24 mouse cellular contexts compared by ENCODE assay signal in genomic region chr2:119997354-119997753, GRCm38 (mm10). TPM values are rescaled to one million over a fixed set of nuclear protein-coding genes. Genes with fewer than 3 reads are reported as not detected.
DNase-seq lines count a peak whose midpoint lies in the region; ATAC-seq and TF ChIP-seq lines count a peak whose summit lies in the region.
"Had no signal": no experiment of that assay in that cellular context is flagged by ENCODE, and none has a peak within 500 bp of the region (broad histone marks: within the 10 kb centered on the region; RNA-seq: fewer than 3 reads in every experiment).

No protein-coding gene starts in this region.

- H3K4me3 ChIP-seq in gastrocnemius, adult 2 months = no peak overlapping the region
- H3K4me3 ChIP-seq in kidney, embryonic 15.5 days (replicated peaks) = no peak overlapping the region
- no peak overlapping the region for H3K4me3 ChIP-seq in embryonic facial prominence, embryonic 12.5 days
- no peak overlapping the region for H3K4me3 ChIP-seq in limb, embryonic 13.5 days
- no peak overlapping the region for H3K4me3 ChIP-seq in neural tube, embryonic 15.5 days (replicated peaks)
- H3K4me3 ChIP-seq: forebrain, embryonic 10.5 days; liver, embryonic 15.5 days had no signal

- no peaks in the 10 kb centered on the region for H3K27me3 ChIP-seq in kidney, embryonic 15.5 days
- H3K27me3 ChIP-seq in embryonic facial prominence, embryonic 12.5 days = no peaks in the 10 kb centered on the region
- no peaks in the 10 kb centered on the region for H3K27me3 ChIP-seq in limb, embryonic 13.5 days
- H3K27me3 ChIP-seq in neural tube, embryonic 15.5 days (replicated peaks) = no peaks in the 10 kb centered on the region
- H3K27me3 ChIP-seq: CH12.LX; liver, embryonic 15.5 days had no signal

- intact Hi-C loops in gastrocnemius, adult 2 months (cut with DNase I) = no loop called here

- no peak for ATAC-seq in kidney, embryonic 15.5 days (replicated peaks; ENCODE audit: low FRiP score)
- no peak for ATAC-seq in embryonic facial prominence, embryonic 12.5 days (ENCODE audit: insufficient number of reproducible peaks, insufficient read depth, low FRiP score, low TSS enrichment)
- ATAC-seq in limb, embryonic 13.5 days (ENCODE audit: low FRiP score, low read depth) = no peak
- no peak for ATAC-seq in neural tube, embryonic 15.5 days (ENCODE audit: low FRiP score)
- ATAC-seq: forebrain, embryonic 16.5 days; midbrain, embryonic 16.5 days had no signal

- no peak overlapping the region for H3K9ac ChIP-seq in kidney, embryonic 15.5 days
- H3K9ac ChIP-seq in embryonic facial prominence, embryonic 12.5 days = no peak overlapping the region
- H3K9ac ChIP-seq in limb, embryonic 13.5 days = no peak overlapping the region
- H3K9ac ChIP-seq in neural tube, embryonic 15.5 days (replicated peaks) = no peak overlapping the region
- H3K9ac ChIP-seq: liver, embryonic 15.5 days; lung, embryonic 14.5 days had no signal

- H3K9me3 ChIP-seq in kidney, embryonic 15.5 days (replicated peaks) = no peaks in the 10 kb centered on the region
- H3K9me3 ChIP-seq in embryonic facial prominence, embryonic 12.5 days = no peaks in the 10 kb centered on the region
- no peaks in the 10 kb centered on the region for H3K9me3 ChIP-seq in limb, embryonic 13.5 days
- no peaks in the 10 kb centered on the region for H3K9me3 ChIP-seq in neural tube, embryonic 15.5 days (replicated peaks)
- H3K9me3 ChIP-seq: forebrain, embryonic 10.5 days; liver, embryonic 15.5 days had no signal

- WGBS in kidney, embryonic 15.5 days = 76% methylated on average over 4 of the region's 4 CpGs
- WGBS in embryonic facial prominence, embryonic 12.5 days = 79% methylated on average over 4 of the region's 4 CpGs
- 89% methylated on average over 4 of the region's 4 CpGs for WGBS in limb, embryonic 13.5 days
- 85% methylated on average over 4 of the region's 4 CpGs for WGBS in neural tube, embryonic 15.5 days

- TF ChIP-seq CTCF in gastrocnemius, adult 2 months (IDR thresholded peaks at IDR 0.05) = no peak

- peak overlapping the region; percentile 38 for H3K27ac ChIP-seq in gastrocnemius, adult 2 months
- H3K27ac ChIP-seq in kidney, embryonic 15.5 days = 0 out of 2 replicates have a peak overlapping the region, but pooled peaks have one; percentile 96
- H3K27ac ChIP-seq in embryonic facial prominence, embryonic 12.5 days = peak overlapping the region; percentile 94
- H3K27ac ChIP-seq in limb, embryonic 13.5 days = 0 out of 2 replicates have a peak overlapping the region, but pooled peaks have one; percentile 96
- no peak overlapping the region; the same call in 1 of the 2 replicates for H3K27ac ChIP-seq in neural tube, embryonic 15.5 days (replicated peaks)
- H3K27ac ChIP-seq: liver, embryonic 15.5 days had no signal

- no peak for DNase-seq in gastrocnemius, adult 2 months
- no peak for DNase-seq in gastrocnemius, postnatal 10 days
- no peak for DNase-seq in kidney, adult 11 months
- DNase-seq in adrenal gland, postnatal 25 days = no peak
- DNase-seq: adrenal gland, postnatal 10 days; cerebellum, adult 11-12 months; embryo, embryonic 11 days; heart, postnatal 14 days; kidney, adult 18-20 months; kidney, postnatal 25 days; left cerebral cortex, postnatal 4 days; lung, embryonic 14.5 days; lung, postnatal 14 days; right cerebral cortex, adult 18-20 months; thymus, postnatal 4 days had no signal

- H3K4me2 ChIP-seq in kidney, embryonic 15.5 days = no peak overlapping the region
- H3K4me2 ChIP-seq in embryonic facial prominence, embryonic 12.5 days (replicated peaks) = no peak overlapping the region
- H3K4me2 ChIP-seq in limb, embryonic 13.5 days (replicated peaks) = no peak overlapping the region
- H3K4me2 ChIP-seq in neural tube, embryonic 15.5 days = no peak overlapping the region
- H3K4me2 ChIP-seq: liver, embryonic 15.5 days; lung, embryonic 14.5 days had no signal

- peaks cover 51% of the 10 kb centered on the region for H3K4me1 ChIP-seq in kidney, embryonic 15.5 days
- H3K4me1 ChIP-seq in embryonic facial prominence, embryonic 12.5 days = peaks cover 36% of the 10 kb centered on the region
- peaks cover 49% of the 10 kb centered on the region for H3K4me1 ChIP-seq in limb, embryonic 13.5 days
- peaks cover 24% of the 10 kb centered on the region; the same call in 1 of the 2 replicates for H3K4me1 ChIP-seq in neural tube, embryonic 15.5 days

- H3K36me3 ChIP-seq in kidney, embryonic 15.5 days = peaks cover 9% of the 10 kb centered on the region; the same call in 1 of the 2 replicates
- peaks cover 10% of the 10 kb centered on the region; the same call in 1 of the 2 replicates for H3K36me3 ChIP-seq in embryonic facial prominence, embryonic 12.5 days
- H3K36me3 ChIP-seq in limb, embryonic 13.5 days = peaks cover 14% of the 10 kb centered on the region
- peaks cover 21% of the 10 kb centered on the region; the same call in 1 of the 2 replicates for H3K36me3 ChIP-seq in neural tube, embryonic 15.5 days
- H3K36me3 ChIP-seq: liver, embryonic 15.5 days had no signal

RNA-seq across cellular contexts. Expression of gene Mapkbp1, which starts 24.9 kb away (rescaled TPM):
- 1 to 10 TPM; 8.1 to 8.4 TPM for total RNA-seq in gastrocnemius, adult 2 months (2021)
- total RNA-seq in gastrocnemius, postnatal 10 days (2021) = 10 to 100 TPM in 1 of 2 experiments, 1 to 10 TPM in 1; 9.1 to 11.0 TPM
- polyA plus RNA-seq in kidney, embryonic 15.5 days (2015; fragmentation: Nextera tagmentation; extraction: Ambion mirVana) = 3.3 and 4.0 TPM in 2 replicates
- polyA plus RNA-seq in embryonic facial prominence, embryonic 12.5 days (2016; fragmentation: Nextera tagmentation; extraction: Ambion mirVana) = 3.9 and 4.0 TPM in 2 replicates
- 3.8 and 3.9 TPM in 2 replicates for polyA plus RNA-seq in limb, embryonic 13.5 days (2015; fragmentation: Nextera tagmentation; extraction: Ambion mirVana)
- polyA plus RNA-seq in neural tube, embryonic 15.5 days (2015; fragmentation: Nextera tagmentation; extraction: Ambion mirVana) = 6.1 and 6.8 TPM in 2 replicates
- 15.3 and 23.0 TPM in 2 replicates for total RNA-seq in adrenal gland, postnatal 25 days (2021)

RNA-seq across cellular contexts. Expression of gene Jmjd7, which starts 29.9 kb away (rescaled TPM):
- total RNA-seq in gastrocnemius, adult 2 months (2021) = 1 to 10 TPM; 1.6 to 2.4 TPM
- 1 to 10 TPM; 4.1 to 5.3 TPM for total RNA-seq in gastrocnemius, postnatal 10 days (2021)
- polyA plus RNA-seq in kidney, embryonic 15.5 days (2015; fragmentation: Nextera tagmentation; extraction: Ambion mirVana) = 19.4 and 21.9 TPM in 2 replicates
- polyA plus RNA-seq in embryonic facial prominence, embryonic 12.5 days (2016; fragmentation: Nextera tagmentation; extraction: Ambion mirVana) = 19.0 and 24.1 TPM in 2 replicates
- polyA plus RNA-seq in limb, embryonic 13.5 days (2015; fragmentation: Nextera tagmentation; extraction: Ambion mirVana) = 23.1 and 24.2 TPM in 2 replicates
- polyA plus RNA-seq in neural tube, embryonic 15.5 days (2015; fragmentation: Nextera tagmentation; extraction: Ambion mirVana) = 20.3 and 20.7 TPM in 2 replicates
- total RNA-seq in adrenal gland, postnatal 25 days (2021) = 11.3 and 13.0 TPM in 2 replicates

RNA-seq across cellular contexts. Expression of gene Gm28042, which starts 29.9 kb away (rescaled TPM):
- 1 to 10 TPM in 1 of 2 experiments, under 1 TPM in 1; 0.77 to 1.5 TPM for total RNA-seq in gastrocnemius, adult 2 months (2021)
- 1 to 10 TPM; 1.1 to 1.2 TPM for total RNA-seq in gastrocnemius, postnatal 10 days (2021)
- polyA plus RNA-seq in kidney, embryonic 15.5 days (2015; fragmentation: Nextera tagmentation; extraction: Ambion mirVana) = 2.9 and 3.3 TPM in 2 replicates
- polyA plus RNA-seq in embryonic facial prominence, embryonic 12.5 days (2016; fragmentation: Nextera tagmentation; extraction: Ambion mirVana) = 6.1 and 6.4 TPM in 2 replicates
- polyA plus RNA-seq in limb, embryonic 13.5 days (2015; fragmentation: Nextera tagmentation; extraction: Ambion mirVana) = 3.4 and 4.3 TPM in 2 replicates
- polyA plus RNA-seq in neural tube, embryonic 15.5 days (2015; fragmentation: Nextera tagmentation; extraction: Ambion mirVana) = 4.4 and 5.1 TPM in 2 replicates
- 2.6 and 2.8 TPM in 2 replicates for total RNA-seq in adrenal gland, postnatal 25 days (2021)

RNA-seq across cellular contexts. Expression of gene Pla2g4b, which starts 35.9 kb away (rescaled TPM):
- total RNA-seq in gastrocnemius, adult 2 months (2021) = 1 to 10 TPM in 1 of 2 experiments, under 1 TPM in 1; 0.99 to 1.7 TPM
- 1 to 10 TPM in 1 of 2 experiments, under 1 TPM in 1; 0.82 to 2.2 TPM for total RNA-seq in gastrocnemius, postnatal 10 days (2021)
- 1.8 and 2.6 TPM in 2 replicates for polyA plus RNA-seq in kidney, embryonic 15.5 days (2015; fragmentation: Nextera tagmentation; extraction: Ambion mirVana)
- 2.4 and 3.7 TPM in 2 replicates for polyA plus RNA-seq in embryonic facial prominence, embryonic 12.5 days (2016; fragmentation: Nextera tagmentation; extraction: Ambion mirVana)
- 2.4 and 3.2 TPM in 2 replicates for polyA plus RNA-seq in limb, embryonic 13.5 days (2015; fragmentation: Nextera tagmentation; extraction: Ambion mirVana)
- polyA plus RNA-seq in neural tube, embryonic 15.5 days (2015; fragmentation: Nextera tagmentation; extraction: Ambion mirVana) = 2.4 and 2.8 TPM in 2 replicates
- 2.7 and 3.9 TPM in 2 replicates for total RNA-seq in adrenal gland, postnatal 25 days (2021)
